Mouse (Mus musculus): Measurements from ENCODE around the gene Spib.

Spib gene

GRCm38 (mm10) chr7:44526414-44527154 is 5.3 kb downstream of the Spib start:
- DNase-seq (ENCODE audit: low read depth, low spot score) = no peak

DNA sequence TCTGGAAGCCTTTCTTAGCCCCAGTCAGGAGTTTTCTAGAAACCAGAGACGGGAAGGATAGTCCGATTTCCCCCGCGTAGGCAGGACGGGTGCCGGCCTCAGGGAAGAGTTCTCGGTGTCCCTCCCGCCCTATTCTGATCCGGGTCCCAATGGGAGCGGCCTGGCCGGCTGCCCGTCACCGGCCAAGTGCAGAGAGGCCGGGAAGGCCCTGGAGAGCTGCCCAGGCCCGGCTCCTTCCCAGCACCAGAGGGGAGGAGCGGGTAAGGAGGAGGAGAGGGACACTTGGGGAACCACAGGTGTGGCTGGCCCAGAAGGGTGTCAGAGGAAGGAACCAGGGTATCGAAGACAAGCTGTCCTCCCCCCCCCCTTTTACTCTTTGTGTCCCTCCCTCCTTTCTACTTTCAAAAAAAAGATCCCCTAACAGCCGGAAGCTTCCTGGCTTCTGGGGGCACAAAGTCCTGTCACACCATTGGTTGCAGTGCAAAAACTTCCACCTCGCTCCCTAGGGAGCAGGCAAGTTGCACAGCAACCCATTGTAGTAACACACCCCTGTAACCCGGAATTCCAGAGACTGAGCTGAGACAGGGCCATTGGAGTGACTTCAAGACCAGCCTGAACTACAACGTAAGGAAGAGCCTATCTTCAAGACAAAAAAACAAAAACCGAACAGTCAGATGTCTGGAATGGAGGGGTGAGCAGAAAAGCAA is 6.6 kb downstream of the Spib start:
- DNase-seq (ENCODE audit: low read depth, low spot score) = peak; percentile 97

DNA sequence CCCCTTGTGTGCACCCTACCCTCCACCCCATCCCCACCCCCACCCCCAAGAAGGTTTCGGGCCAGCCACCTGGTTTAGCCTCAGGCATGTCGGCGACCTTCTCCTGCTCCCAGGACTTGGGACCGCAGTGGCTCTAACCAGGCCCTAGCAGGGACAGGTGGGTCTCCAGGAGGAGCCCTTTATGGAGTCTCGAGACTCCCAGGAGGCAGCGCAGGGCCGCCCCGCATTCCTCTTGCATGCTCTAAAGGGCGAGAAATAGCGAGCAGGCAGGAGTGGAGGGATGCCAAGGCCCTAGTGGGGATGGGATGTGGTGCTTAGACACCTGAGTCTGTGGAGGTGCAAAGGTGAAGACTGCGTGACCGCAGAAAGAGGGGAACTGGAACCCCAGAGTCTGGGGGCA is 7.4 kb downstream of the Spib start, which contains the start of gene Mybpc2:
TSS of gene Mybpc2 (minus strand) at position 155 of the 400 bp plus-strand sequence.
- peak; percentile 97 for DNase-seq (ENCODE audit: low read depth, low spot score)

DNA sequence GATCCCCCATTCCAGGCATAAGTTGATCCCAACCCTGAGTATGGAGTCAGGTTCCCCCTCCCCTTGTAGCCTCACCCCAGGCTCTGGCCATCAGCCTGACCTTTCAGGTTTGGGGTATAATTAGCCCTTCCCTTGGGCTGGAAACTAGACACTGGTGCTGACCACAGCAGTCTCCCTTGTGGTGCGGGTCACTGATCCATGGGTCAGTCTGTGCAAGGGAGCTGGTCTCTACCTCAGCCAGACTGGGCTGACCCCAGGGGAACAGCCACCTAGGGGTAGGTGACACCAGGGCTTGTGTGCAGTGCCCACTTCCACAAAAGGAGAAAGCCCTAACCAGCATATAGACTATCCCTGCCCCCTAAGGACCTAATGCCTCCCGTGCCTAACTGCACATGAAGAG is 8.8 kb downstream of the Spib start:
- DNase-seq (ENCODE audit: low read depth, low spot score) = peak; percentile 95

DNA sequence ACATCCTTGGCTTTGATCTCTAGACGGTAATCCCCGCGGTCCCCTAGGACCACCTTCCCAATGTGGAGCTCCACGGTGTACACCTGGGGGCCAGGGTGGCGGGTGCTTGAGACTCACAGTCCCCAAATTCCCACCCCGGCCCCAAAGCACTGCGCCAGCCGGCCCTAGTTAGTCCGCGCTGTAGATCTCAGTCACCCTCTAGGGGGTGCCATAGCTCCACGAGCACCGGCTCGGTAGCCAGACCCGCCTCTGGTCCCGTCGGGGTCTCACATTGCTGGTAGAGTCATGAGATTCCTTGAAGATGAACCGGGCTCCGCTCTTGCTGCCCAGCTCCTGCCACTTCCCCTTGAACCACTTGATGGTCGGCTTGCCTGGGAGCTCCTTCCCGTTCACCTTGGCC is 10.2 kb downstream of the Spib start:
- peak; percentile 66 for DNase-seq (ENCODE audit: low read depth, low spot score)

DNA sequence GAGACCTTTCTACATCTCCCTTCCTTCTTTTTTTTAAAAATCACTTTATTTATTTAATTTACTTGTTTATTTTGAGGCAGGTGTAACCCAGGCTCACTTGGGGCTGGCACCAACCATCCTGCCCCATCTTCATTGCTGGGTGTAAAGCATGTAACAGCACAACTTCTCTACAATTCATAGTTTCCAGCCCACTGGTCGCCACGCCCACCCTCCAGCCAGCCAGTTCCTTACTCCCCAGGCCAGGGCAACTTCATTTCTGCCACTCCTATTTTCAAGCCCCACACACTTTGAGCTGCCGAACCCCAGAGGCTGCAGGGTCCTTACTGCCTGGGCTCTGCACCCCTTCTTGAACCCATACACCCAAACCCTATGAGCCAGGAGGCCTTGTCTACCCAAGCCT is 10.9 kb downstream of the Spib start:
- DNase-seq (ENCODE audit: low read depth, low spot score) = no peak

GRCm38 (mm10) chr7:44519240-44519913 is 12.5 kb downstream of the Spib start:
- no peak for DNase-seq (ENCODE audit: low read depth, low spot score)

DNA sequence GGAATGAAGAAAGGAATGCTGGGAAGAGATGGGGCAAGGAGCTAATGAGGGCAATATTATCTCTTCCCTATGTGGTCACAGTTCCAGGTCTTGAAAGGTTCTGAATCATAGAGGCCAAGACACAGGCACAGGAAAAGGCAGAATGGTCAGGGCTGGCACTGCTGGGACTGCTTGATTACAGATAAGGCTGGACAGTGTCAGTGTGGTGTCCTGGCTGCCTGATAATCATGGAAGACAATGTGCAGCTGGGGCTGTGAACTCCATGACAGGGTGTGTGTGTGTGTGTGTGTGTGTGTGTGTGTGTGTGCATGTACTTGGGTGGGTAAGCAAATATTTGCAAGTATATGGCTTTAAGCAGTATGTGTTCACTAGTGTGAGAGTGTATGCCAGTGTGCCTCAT is 24.4 kb downstream of the Spib start:
- DNase-seq (ENCODE audit: low read depth, low spot score) = no peak

DNA sequence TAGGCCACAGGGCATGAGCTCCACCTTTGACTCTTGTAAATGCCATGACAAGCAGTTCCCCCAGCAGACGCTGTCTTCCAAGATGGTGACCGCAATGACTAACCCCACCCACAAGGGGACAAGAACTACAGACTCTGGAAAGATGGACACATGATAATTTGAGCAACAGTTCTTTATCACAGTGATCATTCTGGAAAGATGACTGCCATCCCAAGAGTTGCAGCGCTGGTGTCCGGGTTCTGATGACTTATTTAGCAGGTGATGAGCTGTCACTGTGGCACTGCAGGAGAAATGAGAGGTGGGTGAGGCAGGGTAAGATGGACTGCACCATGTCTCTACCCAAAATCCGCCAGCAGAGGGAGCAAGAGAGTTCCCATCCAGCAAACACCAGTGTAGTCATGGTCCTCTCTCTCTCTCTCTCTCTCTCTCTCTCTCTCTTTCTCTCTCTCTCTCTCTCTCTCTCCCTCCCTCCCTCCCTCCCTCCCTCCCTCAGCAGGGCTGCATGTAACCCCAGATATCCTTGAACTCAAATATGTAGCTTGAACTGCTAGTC is 30.2 kb downstream of the Spib start:
- no peak for DNase-seq (ENCODE audit: low read depth, low spot score)

- no peak for DNase-seq (ENCODE audit: low read depth, low spot score)
These were observed 31.8 kb downstream of the Spib start for GRCm38 (mm10) chr7:44500046-44500445.

DNA sequence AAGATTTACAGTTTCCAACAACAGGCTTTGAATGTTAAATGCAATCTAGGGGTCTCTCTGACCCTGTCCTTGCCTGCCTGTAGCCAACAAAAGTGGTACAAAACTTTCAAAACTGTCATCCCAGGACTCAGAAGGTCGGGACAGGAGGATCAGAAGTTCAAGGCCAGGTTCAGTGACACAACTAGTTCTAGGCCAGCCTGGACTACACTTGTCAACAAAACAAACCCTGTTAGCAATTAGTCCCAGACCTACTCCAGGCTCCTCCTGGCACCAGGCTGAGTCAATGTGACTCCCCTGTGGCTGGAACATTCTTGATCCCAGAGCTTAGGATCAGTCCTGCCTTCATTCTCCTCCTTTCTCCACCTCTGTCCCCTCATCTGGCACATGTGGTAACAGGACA is 32.9 kb downstream of the Spib start:
- no peak for DNase-seq (ENCODE audit: low read depth, low spot score)

DNA sequence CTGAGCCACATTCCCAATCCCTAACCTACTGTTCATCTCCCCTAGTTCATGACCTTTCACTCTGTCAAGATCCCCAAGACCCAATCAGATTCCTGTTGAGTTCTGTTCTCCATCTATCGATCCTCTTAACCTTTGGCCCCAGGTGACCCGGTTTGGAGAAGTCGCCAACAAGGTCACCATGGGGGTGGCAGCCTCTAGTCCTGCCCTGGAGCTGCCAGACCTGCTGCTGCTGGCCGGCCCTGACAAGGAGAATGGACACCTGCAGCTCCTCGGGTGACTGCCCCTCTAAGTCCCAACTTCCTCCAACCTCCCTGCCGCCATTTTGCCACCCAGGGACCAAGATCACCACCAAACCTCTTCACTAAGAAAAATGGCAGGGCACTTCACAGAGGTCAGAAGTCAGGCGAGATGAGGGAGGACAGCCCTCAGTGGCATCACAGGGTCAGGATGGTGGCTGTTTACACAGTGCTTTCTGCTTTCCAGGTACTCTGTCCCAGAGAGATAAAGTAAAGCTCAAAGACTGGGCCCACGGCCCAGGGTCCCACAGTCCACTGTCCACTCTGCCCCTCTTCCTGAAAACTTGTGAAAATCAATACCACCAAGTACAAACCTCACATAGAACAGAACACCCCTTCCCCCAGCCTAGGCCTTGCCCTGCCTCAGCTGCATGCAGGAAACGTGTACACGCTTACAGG is 34.4 kb downstream of the Spib start:
- no peak for DNase-seq (ENCODE audit: low read depth, low spot score)

- no peak for DNase-seq (ENCODE audit: low read depth, low spot score)
These were observed 35.1 kb downstream of the Spib start for GRCm38 (mm10) chr7:44496771-44497109.

- DNase-seq (ENCODE audit: low read depth, low spot score) = peak; percentile 98
These were observed 35.7 kb downstream of the Spib start, which contains the start of the genes Emc10 and Fam71e1 for GRCm38 (mm10) chr7:44495992-44496770. Gene Emc10 (minus strand): TSS chr7:44496529. Gene Fam71e1 (plus strand): TSS chr7:44496581.

DNA sequence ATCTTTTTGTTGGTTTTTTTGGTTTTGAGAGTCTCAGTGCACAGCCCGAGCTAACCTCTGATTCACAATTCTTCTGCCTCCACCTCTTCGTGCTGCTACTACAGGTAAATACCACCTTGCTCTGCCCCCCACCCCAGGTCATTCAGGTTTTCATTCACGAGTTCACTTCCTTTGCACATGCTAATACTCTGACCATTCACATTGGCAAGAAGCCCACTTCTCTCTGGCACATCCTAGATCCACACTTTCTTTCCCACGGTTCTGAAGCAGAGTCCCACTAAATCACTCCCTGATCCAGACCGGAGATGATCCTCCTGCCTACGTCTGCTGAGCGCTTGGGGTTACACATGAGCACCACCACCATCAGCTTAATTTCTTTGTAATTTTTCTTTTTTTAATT is 36.8 kb downstream of the Spib start:
- no peak for DNase-seq (ENCODE audit: low read depth, low spot score)

DNA sequence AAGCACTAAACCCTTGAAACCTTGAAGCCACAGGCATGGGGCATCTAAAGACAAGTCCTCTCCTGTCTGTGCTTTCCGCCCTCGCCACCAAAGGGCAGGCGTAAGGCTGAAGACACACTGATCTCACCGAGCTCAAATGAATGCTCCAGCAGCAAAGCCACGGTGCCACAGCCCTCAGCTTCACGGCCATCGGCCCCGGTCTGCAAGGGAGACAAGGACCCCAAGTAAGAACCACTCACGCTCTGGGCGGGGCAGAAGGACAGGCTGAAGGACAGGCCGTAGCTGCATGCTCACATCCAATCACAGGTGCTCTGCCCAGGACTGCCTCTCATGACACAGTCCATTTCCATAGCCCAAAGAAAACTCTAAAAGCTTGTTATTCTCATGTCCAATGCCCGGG is 37.2 kb downstream of the Spib start:
- DNase-seq (ENCODE audit: low read depth, low spot score) = no peak

- no peak for DNase-seq (ENCODE audit: low read depth, low spot score)
These were observed 39.6 kb downstream of the Spib start for GRCm38 (mm10) chr7:44492166-44492826.

- no peak for DNase-seq (ENCODE audit: low read depth, low spot score)
These were observed 40.5 kb downstream of the Spib start for GRCm38 (mm10) chr7:44491391-44491790.

DNA sequence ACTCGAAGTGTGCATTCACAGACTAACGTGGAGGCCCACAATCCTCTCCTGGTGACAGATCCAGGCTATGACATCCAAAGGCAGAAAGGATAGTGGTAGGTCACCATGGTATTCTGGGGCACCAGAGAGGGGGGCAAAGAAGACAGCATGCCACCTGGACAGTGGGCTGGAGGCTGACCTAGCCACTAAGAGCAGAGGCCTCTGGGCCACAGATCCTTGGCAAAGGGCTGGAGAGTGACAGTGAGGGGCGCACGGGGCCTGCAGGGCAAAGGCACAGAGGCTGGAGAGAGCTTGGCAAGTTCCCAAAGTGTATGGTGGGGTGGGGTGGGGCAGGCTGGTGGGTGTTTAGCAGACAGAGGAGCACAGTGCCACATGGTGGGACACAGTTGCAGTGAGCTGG is 41.6 kb downstream of the Spib start:
- no peak for DNase-seq (ENCODE audit: low read depth, low spot score)

DNA sequence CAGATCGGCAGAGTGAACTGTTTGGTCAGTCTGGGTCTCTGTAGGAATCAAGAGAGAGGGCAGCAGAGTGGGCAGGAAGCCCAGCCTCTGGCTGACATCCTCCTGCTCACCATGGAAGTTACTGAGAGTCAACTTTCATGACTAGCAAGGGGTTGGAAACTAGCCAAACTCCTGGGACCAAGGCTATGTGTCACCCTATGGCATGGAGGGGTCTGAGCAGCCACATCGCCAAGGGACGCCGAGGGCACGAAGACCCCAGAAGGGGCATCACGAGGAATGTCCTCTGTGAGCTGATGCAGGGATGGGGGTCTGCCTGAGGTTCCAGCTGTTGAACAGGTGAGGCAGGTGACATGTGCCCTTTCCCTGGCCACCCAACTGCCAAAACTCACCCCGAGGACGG is 43.3 kb downstream of the Spib start:
- no peak for DNase-seq (ENCODE audit: low read depth, low spot score)

Measured in skeletal muscle tissue, adult 2 months (tissue).